Mouse (Mus musculus) CD4-positive naive resting alpha-beta T cell, adult 76 days (primary cell): ENCODE data around the gene Hoxd10. TPM values are rescaled to one million over a fixed set of nuclear protein-coding genes. Genes with fewer than 3 reads are reported as not detected.

Source experiments
- total RNA-seq: library from RNA; stranded (reverse); gene quantifications from one replicate; pipeline ENCODE4 v1.2.4, GENCODE M21; 2023

The Hoxd10 gene
- total RNA-seq: not detected

GRCm38 (mm10) chr2:74691022-74691951, at the start of gene Hoxd10:
TSS of gene Hoxd10 (plus strand) at chr2:74691924.

DNA sequence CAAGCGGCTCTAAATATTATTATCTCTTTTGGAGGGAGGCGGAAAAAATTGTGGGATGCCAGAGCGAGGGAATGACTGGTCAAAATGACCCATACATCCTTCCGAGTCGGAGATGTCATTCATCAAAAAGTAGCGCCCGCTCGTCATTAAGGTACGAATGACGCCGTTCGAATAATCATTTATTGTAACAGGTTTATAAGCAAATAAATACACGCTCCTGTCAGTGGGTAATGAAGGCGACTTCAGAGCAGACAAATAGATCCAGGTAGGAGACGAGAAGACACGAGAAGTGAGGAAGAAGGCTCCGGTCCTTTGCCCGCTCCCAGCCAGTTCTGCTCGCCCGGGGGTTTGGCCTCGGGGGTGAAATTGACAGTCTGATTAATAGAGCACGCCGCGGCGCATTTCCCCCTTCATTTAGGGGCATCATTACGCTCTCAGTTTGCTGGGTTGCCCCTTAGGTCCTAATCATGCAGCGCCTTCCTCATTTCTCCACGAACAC, 32.2 kb upstream of the Hoxd10 start, which contains the start of gene Evx2:
Gene Evx2, minus strand, starts transcription at position 51 of the 499 bp plus-strand sequence.

GRCm38 (mm10) chr2:74667842-74668357, 23.8 kb upstream of the Hoxd10 start, which contains the start of gene Hoxd13:
TSS of gene Hoxd13 (plus strand) at chr2:74668310.

DNA sequence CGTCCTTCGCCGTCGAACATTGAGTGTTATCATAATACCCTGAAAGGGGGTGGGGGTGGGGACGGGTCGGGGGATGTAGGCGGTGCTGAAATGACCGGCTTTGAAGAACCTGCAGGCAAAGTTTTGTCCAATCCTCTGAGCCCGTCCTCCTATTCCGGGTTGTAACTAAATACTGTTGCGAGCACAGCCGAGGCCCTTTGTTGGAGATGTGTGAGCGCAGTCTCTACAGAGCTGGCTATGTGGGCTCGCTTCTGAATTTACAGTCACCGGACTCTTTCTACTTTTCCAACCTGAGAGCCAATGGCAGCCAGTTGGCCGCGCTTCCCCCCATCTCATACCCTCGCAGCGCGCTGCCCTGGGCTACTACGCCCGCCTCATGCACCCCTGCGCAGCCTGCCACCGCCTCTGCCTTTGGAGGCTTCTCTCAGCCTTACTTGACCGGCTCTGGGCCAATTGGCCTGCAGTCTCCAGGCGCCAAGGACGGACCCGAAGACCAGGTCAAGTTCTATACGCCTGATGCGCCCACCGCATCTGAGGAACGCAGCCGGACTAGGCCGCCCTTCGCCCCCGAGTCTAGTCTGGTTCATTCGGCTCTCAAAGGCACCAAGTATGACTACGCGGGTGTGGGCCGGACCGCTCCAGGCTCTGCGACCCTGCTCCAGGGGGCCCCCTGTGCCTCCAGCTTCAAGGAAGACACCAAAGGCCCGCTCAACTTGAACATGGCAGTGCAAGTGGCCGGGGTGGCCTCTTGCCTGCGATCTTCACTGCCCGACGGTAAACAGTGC, 16.7 kb upstream of the Hoxd10 start, which contains the start of gene Hoxd12:
Gene Hoxd12, plus strand, starts transcription at position 133 of the 785 bp plus-strand sequence.

DNA sequence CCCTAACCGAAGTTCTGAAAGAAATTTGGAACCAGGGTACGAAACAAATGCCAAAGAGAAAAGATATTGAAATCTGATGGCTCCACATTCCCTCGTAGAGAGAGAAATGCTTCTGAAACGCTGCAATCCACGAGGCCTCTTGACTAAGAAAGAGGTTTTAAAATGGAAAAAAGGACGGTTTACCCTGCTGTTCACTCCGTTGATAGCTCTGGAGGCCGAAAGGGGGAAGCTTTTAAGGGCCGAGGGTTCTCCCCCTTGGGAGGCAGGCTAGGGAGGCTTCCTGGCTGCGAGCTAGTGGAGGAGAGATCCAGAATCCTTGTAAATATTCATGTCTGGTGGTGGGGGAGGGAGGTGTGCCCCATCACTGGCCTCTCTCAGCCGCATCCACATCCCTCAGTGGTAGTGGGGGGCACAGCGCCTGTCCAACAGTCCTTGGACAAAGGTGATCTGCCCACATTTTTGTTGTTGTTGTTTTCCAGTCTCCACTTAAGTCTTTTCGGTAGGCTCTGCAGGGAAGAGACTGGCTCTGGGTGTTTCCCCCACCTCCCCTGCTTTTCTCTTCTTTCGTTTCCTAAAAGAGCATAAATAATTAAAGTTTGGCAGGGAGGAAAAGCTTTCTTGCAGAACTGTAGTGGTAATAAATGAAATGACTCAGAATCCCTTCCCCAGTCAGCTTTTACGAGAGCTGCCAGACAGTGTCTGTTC, 12.7 kb upstream of the Hoxd10 start, which contains the start of gene Hoxd11:
Gene Hoxd11, plus strand, starts transcription at position 667 of the 705 bp plus-strand sequence.

DNA sequence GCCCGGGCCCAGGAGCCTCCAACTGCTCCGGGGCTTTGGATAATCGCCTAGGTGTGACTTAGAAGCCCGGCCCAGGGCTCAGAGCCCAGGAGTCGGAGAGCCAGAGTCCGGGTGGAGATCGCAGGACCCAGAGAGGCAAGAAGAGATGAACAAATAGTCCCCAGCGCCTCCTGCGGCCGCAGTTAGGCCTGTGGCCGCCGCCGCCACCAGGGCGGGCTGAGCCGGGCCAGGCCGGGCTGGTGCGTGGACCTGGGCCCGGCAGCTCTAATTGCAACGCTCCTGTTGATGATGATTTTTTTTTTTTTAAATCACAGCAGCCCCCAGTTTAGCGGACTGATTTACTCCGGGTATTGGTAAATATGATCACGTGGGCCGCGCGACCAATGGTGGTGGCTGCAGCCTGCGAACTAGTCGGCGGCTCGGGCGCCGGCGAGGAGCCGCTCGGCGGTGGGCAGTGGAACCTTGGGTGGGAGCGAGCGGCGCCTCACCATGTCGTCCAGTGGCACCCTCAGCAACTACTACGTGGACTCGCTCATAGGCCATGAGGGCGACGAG, 5.9 kb downstream of the Hoxd10 start, which contains the start of gene Hoxd9:
Gene Hoxd9, plus strand, starts transcription at position 161 of the 555 bp plus-strand sequence.

GRCm38 (mm10) chr2:74704393-74704998, 12.8 kb downstream of the Hoxd10 start, which contains the start of gene Hoxd8:
TSS of gene Hoxd8 (plus strand) at chr2:74704615.

DNA sequence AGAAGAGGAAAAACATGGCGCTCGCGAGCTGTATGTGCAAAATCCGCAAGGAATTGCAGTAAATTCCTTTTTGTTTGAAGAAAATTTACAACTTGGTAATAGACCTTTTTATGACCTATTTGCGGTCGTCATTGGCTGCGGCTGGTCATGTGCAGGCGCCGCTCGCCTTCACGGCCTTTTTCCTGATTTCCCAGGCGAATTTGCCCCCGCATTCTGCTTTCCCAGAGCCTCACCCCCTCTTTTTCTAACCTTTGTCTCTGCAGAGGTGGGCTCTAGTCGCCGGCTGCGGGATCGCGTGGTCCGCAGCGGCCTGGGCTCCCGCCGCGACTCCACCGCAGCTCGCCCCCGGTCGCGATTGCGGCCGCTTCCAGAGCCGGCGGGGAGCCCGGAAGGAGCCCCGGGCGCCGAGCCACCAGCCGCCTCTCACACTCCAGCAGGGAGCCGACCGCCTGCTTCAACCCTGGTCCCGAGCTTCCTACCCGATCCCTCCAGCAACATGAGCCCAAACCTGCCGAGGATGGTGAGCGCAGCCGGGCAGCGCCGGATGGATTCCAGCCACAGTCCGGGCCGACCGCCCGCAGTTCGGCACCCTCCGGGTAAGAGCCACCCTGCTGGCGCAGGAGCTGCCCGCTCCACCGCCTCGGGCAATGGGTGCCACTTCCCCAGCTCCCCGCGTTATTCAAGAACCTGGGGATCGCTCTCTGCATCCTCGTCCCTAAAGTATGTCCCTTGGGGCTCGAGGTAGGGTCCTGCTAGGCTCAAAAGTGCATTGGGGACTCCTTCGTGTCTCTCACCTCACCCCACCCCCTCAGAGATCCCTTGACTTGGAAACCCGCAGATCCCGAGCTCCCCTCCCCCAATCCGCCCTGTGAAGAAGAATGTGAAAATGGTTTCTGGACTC, 20.2 kb downstream of the Hoxd10 start, which contains the start of the genes Hoxd3 and Hoxd4:
Gene Hoxd3, plus strand, starts transcription at position 207 of the 901 bp plus-strand sequence.
Gene Hoxd4, plus strand, starts transcription at position 209 of the 901 bp plus-strand sequence.

GRCm38 (mm10) chr2:74726551-74726950, 34.8 kb downstream of the Hoxd10 start, which contains the start of gene Gm28230:
TSS of gene Gm28230 (plus strand) at chr2:74726728.

Other genes starting within 250 kb of the Hoxd10 start
- gene Lnpk, start 112.5 kb upstream of the Hoxd10 start, total RNA-seq: 35.0 TPM
- not detected for gene Evx2, start 32.4 kb upstream of the Hoxd10 start, total RNA-seq
- gene Hoxd13, start 23.6 kb upstream of the Hoxd10 start, total RNA-seq: not detected
- not detected for gene Hoxd12, start 16.9 kb upstream of the Hoxd10 start, total RNA-seq
- gene Hoxd11, start 12.4 kb upstream of the Hoxd10 start, total RNA-seq: not detected
- not detected for gene Hoxd9, start 5.8 kb downstream of the Hoxd10 start, total RNA-seq
- gene Hoxd8, start 12.7 kb downstream of the Hoxd10 start, total RNA-seq: not detected
- gene Hoxd3, start 20.0 kb downstream of the Hoxd10 start, total RNA-seq: not detected
- not detected for gene Hoxd4, start 20.0 kb downstream of the Hoxd10 start, total RNA-seq
- gene Gm28230, start 34.8 kb downstream of the Hoxd10 start, total RNA-seq: not detected
- gene Hoxd1, start 71.1 kb downstream of the Hoxd10 start, total RNA-seq: not detected
- gene Mtx2, start 133.9 kb downstream of the Hoxd10 start, total RNA-seq: 18.6 TPM